Mouse (Mus musculus) CD4-positive helper T cell, adult 2 months (primary cell): ENCODE measurements around the gene Ssmem1.

ENCODE experiments used
- DNase-seq: peaks from one replicate; pipeline ENCODE4 v3.0.0-alpha.2; 2012; ENCODE audit warnings: low read depth, missing footprints, low spot score

Ssmem1 gene

GRCm38 (mm10) chr6:30553381-30554010, 43.8 kb downstream of the Ssmem1 start:
- no peak for DNase-seq

GRCm38 (mm10) chr6:30554092-30554491, 44.4 kb downstream of the Ssmem1 start:
- DNase-seq = no peak

GRCm38 (mm10) chr6:30554621-30555170, 45.0 kb downstream of the Ssmem1 start:
- DNase-seq = no peak

- no peak for DNase-seq
Measured at GRCm38 (mm10) chr6:30556080-30556479, 46.4 kb downstream of the Ssmem1 start.

GRCm38 (mm10) chr6:30559726-30560125, 50.1 kb downstream of the Ssmem1 start:
- DNase-seq = no peak

GRCm38 (mm10) chr6:30562132-30562531, 52.5 kb downstream of the Ssmem1 start:
- no peak for DNase-seq

GRCm38 (mm10) chr6:30563575-30563974, 53.9 kb downstream of the Ssmem1 start:
- DNase-seq = no peak

GRCm38 (mm10) chr6:30564051-30564450, 54.4 kb downstream of the Ssmem1 start:
- no peak for DNase-seq

- DNase-seq = no peak
Measured at GRCm38 (mm10) chr6:30568069-30568468, 58.4 kb downstream of the Ssmem1 start, which contains the start of gene Cpa4. Cpa4 (plus strand) TSS chr6:30568369.

GRCm38 (mm10) chr6:30569331-30569730, 59.7 kb downstream of the Ssmem1 start:
- no peak for DNase-seq
